Mouse (Mus musculus): ENCODE data around the gene Tsc22d1.

Gene Tsc22d1

GRCm38 (mm10) chr14:76414862-76415780 is at the start of gene Tsc22d1:
TSS of gene Tsc22d1 (plus strand) at chr14:76414961.
- peak; percentile 63 to 86 for DNase-seq (ENCODE audit: inconsistent age in 2 of 2, low spot score in 1 of 2)

GRCm38 (mm10) chr14:76373638-76374037 is 41.1 kb upstream of the Tsc22d1 start:
- DNase-seq (ENCODE audit: inconsistent age in 2 of 2, low spot score in 1 of 2): no peak

DNA sequence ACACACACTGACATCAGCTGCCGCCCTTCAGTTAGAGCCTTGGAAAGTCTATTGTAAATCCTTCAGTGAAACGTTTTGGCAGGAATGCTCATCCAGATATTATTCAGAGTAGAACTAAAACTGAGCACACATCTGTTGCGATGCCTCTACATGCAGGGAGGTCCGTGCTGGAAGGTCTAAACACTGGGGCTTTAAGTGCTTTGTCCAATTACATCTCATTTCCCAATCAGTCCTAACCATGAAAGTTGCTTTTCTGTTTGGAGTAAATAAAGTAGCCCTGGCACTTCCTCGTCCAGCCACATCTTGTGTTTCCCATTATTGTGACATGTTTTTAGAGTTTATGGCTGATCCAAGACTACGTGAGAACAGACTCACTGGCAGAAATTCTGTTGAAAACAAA is 40.2 kb upstream of the Tsc22d1 start:
- DNase-seq (ENCODE audit: inconsistent age in 2 of 2, low spot score in 1 of 2): no peak

DNA sequence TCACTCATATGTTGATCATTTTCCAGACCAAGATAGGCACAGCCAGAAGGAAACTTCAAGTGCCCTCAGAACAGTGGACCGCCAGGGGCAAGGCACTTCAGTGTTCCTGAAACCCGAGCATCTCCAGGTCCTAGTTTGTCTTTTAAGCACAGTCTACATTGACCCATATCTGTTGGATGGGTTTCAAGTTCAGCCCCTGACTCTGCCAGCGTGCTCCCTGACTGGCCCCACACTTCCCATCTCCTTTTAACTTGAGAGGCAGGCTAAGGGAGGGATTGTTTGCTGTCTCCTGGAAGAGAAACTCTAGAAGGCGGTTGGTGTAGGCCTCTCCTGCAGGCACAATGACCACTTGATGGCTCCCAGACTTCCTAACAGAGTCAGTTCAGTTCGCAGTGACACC is 38.2 kb upstream of the Tsc22d1 start:
- DNase-seq (ENCODE audit: inconsistent age in 2 of 2, low spot score in 1 of 2): no peak

DNA sequence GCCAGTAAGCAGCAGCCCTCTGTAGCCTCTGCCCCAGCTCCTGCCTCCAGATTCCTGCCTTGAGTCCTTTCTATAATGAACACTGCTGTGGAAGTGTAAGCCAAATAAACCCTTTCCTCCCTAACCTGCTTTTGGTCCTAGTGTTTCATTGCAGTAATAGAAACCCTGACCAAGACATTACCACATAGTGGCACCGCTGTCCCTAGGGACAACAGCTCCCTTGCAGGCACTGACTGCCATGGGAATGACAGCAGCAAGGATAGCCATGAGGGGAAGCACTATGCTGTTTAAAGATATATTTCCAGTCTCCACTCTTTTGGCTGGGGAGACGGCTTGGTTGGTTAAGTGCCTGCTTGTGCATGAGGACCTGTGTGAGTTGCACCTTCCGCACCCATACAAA is 35.4 kb upstream of the Tsc22d1 start:
- DNase-seq (ENCODE audit: inconsistent age in 2 of 2, low spot score in 1 of 2): no peak

- no peak for DNase-seq (ENCODE audit: inconsistent age in 2 of 2, low spot score in 1 of 2)
These were observed 26.7 kb upstream of the Tsc22d1 start for GRCm38 (mm10) chr14:76388025-76388424.

DNA sequence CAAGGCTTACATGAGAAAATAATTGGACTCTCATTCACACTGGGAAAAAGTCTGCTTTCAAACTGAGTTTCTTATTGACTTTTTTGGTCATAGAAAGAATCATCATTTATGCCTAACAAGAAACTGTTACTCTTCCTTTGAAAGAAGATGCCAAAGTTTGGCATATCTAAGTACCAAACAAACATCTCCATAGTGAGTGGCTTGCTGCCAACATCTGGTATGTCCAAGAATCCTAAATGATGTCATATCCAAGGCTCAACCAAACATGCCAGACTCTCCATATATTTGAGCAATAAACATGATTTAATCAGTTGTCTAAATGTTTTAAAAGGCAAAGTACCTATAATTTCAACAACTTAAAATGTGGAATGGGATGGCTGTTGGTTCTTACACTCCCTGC is 16.5 kb upstream of the Tsc22d1 start:
- DNase-seq (ENCODE audit: inconsistent age in 2 of 2, low spot score in 1 of 2): no peak

DNA sequence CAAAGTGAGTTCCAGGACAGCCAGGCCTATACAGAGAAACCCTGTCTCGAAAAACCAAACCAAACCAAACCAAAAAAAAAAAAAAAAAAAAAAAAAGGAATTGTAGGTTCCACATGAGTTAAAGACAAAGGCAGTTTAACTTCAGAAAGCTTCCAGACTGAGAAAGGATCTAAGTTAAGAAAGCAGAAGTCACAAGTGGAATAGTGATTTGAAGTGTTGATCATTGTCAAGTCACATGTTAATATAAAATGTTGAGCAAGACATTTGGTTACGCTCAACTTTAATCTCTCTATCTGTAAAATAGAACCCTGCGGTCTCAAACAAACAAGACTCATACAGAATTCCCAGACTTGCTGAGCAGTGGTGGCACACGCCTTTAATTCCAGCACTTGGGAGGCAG is 12.2 kb upstream of the Tsc22d1 start:
- no peak for DNase-seq (ENCODE audit: inconsistent age in 2 of 2, low spot score in 1 of 2)

- no peak for DNase-seq (ENCODE audit: inconsistent age in 2 of 2, low spot score in 1 of 2)
These were observed 5.7 kb upstream of the Tsc22d1 start for GRCm38 (mm10) chr14:76409111-76409510.

DNA sequence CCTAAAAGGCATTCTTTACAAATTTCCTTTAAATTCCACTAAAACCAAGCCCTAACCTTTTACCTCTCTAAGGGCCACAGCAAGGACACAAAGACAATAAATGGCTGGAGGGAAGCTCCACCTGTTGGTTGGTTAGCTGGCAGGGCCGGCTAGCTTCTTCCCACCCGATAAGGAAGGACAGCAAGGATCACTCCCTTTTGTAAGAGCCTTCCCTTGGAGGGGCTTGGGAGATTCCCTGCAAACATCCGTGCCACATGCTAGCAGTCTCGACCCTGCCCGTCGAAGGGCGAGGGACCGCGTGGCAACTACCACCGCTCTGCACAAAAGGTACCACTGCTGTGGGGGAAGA is 1.0 kb upstream of the Tsc22d1 start:
- no peak for DNase-seq (ENCODE audit: inconsistent age in 2 of 2, low spot score in 1 of 2)

GRCm38 (mm10) chr14:76414122-76414861 is 469 bp upstream of the Tsc22d1 start:
- peak; percentile 98 for DNase-seq (ENCODE audit: inconsistent age in 2 of 2, low spot score in 1 of 2)

GRCm38 (mm10) chr14:76415781-76416301 is 1.1 kb downstream of the Tsc22d1 start:
- DNase-seq (ENCODE audit: inconsistent age in 2 of 2, low spot score in 1 of 2): peak; percentile 70 to 87

- peak in 1 of 2 experiments; percentile 23 for DNase-seq (ENCODE audit: inconsistent age in 2 of 2, low spot score in 1 of 2)
These were observed 1.7 kb downstream of the Tsc22d1 start for GRCm38 (mm10) chr14:76416366-76417040.

- no peak for DNase-seq (ENCODE audit: inconsistent age in 2 of 2, low spot score in 1 of 2)
These were observed 2.6 kb downstream of the Tsc22d1 start for GRCm38 (mm10) chr14:76417346-76417745.

DNA sequence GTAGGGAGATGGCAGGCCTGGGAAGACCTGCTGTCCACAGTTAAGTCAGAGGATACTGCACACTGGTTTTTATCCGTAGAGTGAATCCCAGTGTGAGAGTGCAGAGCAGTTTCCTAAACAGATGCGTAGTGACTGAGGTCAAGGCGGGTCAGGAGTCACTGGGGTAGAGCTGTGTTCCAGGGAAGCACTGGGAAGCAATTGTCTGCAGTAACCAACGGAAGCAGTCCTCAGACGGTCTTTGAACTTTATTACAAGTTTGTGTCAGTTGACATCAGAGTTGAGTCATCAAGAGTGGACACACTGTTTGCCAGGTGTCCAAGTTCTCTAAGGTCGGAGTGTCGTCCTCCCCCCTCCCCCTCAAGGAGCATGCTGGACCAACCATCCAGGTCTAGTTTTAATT is 6.0 kb downstream of the Tsc22d1 start:
- DNase-seq (ENCODE audit: inconsistent age in 2 of 2, low spot score in 1 of 2): peak; percentile 23 to 63

GRCm38 (mm10) chr14:76421162-76421561 is 6.4 kb downstream of the Tsc22d1 start:
- no peak for DNase-seq (ENCODE audit: inconsistent age in 2 of 2, low spot score in 1 of 2)

GRCm38 (mm10) chr14:76425422-76425821 is 10.7 kb downstream of the Tsc22d1 start:
- no peak for DNase-seq (ENCODE audit: inconsistent age in 2 of 2, low spot score in 1 of 2)

- DNase-seq (ENCODE audit: inconsistent age in 2 of 2, low spot score in 1 of 2): no peak
These were observed 11.3 kb downstream of the Tsc22d1 start for GRCm38 (mm10) chr14:76425986-76426530.

GRCm38 (mm10) chr14:76428855-76429254 is 14.1 kb downstream of the Tsc22d1 start:
- peak in 1 of 2 experiments; percentile 35 for DNase-seq (ENCODE audit: inconsistent age in 2 of 2, low spot score in 1 of 2)

DNA sequence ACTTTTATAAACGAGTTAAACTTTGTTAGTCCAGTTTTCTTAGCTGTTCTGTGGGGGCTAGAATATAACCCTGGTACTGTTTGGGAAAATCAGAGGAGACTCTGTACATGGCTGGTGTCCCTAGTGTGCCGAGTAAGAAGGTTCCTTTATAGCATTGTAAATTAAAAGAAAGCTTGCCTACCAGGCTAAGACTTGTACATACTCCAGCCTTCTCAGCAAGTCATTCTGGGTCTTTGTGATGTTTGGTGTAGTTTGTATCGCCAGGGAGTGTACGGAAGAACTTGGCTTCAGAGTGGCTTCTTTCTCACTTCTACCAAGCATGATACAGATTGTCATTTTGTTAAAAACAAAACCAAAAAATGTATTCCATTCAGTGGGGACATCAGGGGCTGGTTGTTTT is 17.2 kb downstream of the Tsc22d1 start:
- no peak for DNase-seq (ENCODE audit: inconsistent age in 2 of 2, low spot score in 1 of 2)

GRCm38 (mm10) chr14:76432369-76432768 is 17.6 kb downstream of the Tsc22d1 start:
- no peak for DNase-seq (ENCODE audit: inconsistent age in 2 of 2, low spot score in 1 of 2)
